Comparison of ENCODE assay signal across 19 mouse cellular contexts in the genomic region with DNA sequence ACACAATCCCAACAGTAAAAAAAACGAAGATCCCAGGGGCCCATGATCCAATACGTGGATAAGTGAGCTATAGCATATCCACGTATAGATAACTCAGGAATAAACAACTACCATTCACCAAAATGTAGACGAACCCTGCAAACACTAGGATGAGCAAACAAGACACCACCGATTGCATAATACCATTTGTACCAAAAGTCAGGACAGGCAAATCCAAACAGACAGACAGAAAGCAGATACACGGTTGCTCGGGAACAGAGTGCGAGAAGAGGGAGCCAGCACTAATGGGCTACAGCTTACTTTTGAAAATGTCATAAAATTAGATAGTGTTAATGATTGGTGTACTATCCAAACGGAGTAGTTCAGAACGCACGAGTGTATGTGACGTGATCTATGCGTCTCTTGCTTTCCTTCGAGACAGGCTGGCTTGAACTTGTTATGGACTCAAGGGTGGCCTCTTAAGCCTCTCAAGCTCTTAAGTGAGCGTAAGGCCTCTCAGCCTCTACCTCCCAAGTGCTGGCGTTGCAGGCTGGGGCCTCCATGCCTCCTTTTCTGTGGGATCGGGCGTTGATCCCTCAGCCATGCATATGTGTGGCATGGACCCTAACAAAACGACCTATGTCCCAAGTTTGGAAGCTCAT. TPM values are rescaled to one million over a fixed set of nuclear protein-coding genes. Genes with fewer than 3 reads are reported as not detected.
A peak's percentile ranks its signal among the peaks of the same experiment; 100 is the strongest.
DNase-seq lines count a peak whose midpoint lies in the region; ATAC-seq and TF ChIP-seq lines count a peak whose summit lies in the region.
"Had no signal": no experiment of that assay in that cellular context is flagged by ENCODE, and none has a peak within 500 bp of the region (broad histone marks: within the 10 kb centered on the region; RNA-seq: fewer than 3 reads in every experiment).

No protein-coding gene starts in this region.

- H3K4me2 ChIP-seq in liver, embryonic 11.5 days = no peak overlapping the region
- H3K4me2 ChIP-seq in lung, embryonic 16.5 days (ENCODE audit: low read depth, low read length) = no peak overlapping the region
- H3K4me2 ChIP-seq: embryonic facial prominence, embryonic 15.5 days; heart, embryonic 11.5 days; hindbrain, embryonic 14.5 days had no signal

- H3K27ac ChIP-seq in liver, adult 2 months (replicated peaks; ENCODE audit: insufficient read depth, low read depth, low read length) = no peak overlapping the region
- H3K27ac ChIP-seq in liver, embryonic 11.5 days (ENCODE audit: low read depth, low read length) = no peak overlapping the region
- H3K27ac ChIP-seq in lung, embryonic 16.5 days (ENCODE audit: low read length) = no peak overlapping the region
- H3K27ac ChIP-seq: embryonic facial prominence, embryonic 15.5 days; forebrain, embryonic 10.5 days; gastrocnemius, adult 2 months; hindbrain, embryonic 10.5 days; hindbrain, embryonic 14.5 days had no signal

- H3K9me3 ChIP-seq in liver, embryonic 11.5 days (ENCODE audit: control insufficient read depth, low read length) = no peaks in the 10 kb centered on the region
- H3K9me3 ChIP-seq in lung, embryonic 16.5 days (ENCODE audit: control insufficient read depth, low read length) = no peaks in the 10 kb centered on the region
- H3K9me3 ChIP-seq: embryonic facial prominence, embryonic 15.5 days; forebrain, embryonic 10.5 days; hindbrain, embryonic 10.5 days had no signal

- DNase-seq in liver, adult 2 months (ENCODE audit: extremely low read depth, low read depth, low spot score) = peak; percentile 85
- DNase-seq in liver, embryonic 11.5 days (ENCODE audit: low spot score) = no peak
- DNase-seq in lung, postnatal 4 days = no peak
- DNase-seq in lung, postnatal 36 days = peak; percentile 26
- DNase-seq: adrenal gland, adult 8-10 months; adrenal gland, postnatal 36 days; cerebellum, adult 2 months; cerebellum, postnatal 10 days; gastrocnemius, adult 2 months; gastrocnemius, postnatal 25 days had no signal

- no peaks in the 10 kb centered on the region for H3K79me2 ChIP-seq in liver, adult 2 months (ENCODE audit: control insufficient read depth, insufficient read depth, low read length)
- no peaks in the 10 kb centered on the region for H3K79me2 ChIP-seq in C2C12 (ENCODE audit: control insufficient read depth, insufficient read depth)

- 0 out of 2 replicates have a peak, but pooled peaks cover 3% of the 10 kb centered on the region for H3K4me1 ChIP-seq in liver, adult 2 months (ENCODE audit: control insufficient read depth, insufficient read depth, low read length)
- H3K4me1 ChIP-seq in liver, embryonic 11.5 days (replicated peaks; ENCODE audit: control insufficient read depth, insufficient read depth, low read length) = no peaks in the 10 kb centered on the region
- H3K4me1 ChIP-seq in lung, embryonic 16.5 days (replicated peaks; ENCODE audit: control insufficient read depth, insufficient read depth, low read length) = peaks cover 5% of the 10 kb centered on the region

- WGBS in liver, adult 2 months = 38% methylated on average over 19 of the region's 19 CpGs
- WGBS in liver, embryonic 11.5 days = 70% methylated on average over 19 of the region's 19 CpGs
- 46% methylated on average over 19 of the region's 19 CpGs for WGBS in lung, embryonic 16.5 days

- no peak overlapping the region for H3K9ac ChIP-seq in liver, adult 2 months (ENCODE audit: low read depth, low read length)
- H3K9ac ChIP-seq in liver, embryonic 11.5 days (ENCODE audit: low read depth, low read length) = no peak overlapping the region
- H3K9ac ChIP-seq in lung, embryonic 16.5 days (ENCODE audit: low read length) = no peak overlapping the region
- H3K9ac ChIP-seq: embryonic facial prominence, embryonic 15.5 days; hindbrain, embryonic 14.5 days had no signal

- no peak for TF ChIP-seq POLR2A in liver, adult 2 months (IDR thresholded peaks at IDR 0.05; ENCODE audit: extremely low read depth, insufficient read depth, low read length)

- H3K79me3 ChIP-seq in C2C12 (ENCODE audit: low read depth) = no peaks in the 10 kb centered on the region

- H3K27me3 ChIP-seq in liver, adult 2 months (ENCODE audit: control insufficient read depth, insufficient read depth, low read length) = no peaks in the 10 kb centered on the region
- no peaks in the 10 kb centered on the region for H3K27me3 ChIP-seq in liver, embryonic 11.5 days (replicated peaks; ENCODE audit: control insufficient read depth, insufficient read depth, low read length)
- H3K27me3 ChIP-seq in lung, embryonic 16.5 days (ENCODE audit: control insufficient read depth, insufficient read depth, low read depth, low read length) = no peaks in the 10 kb centered on the region
- H3K27me3 ChIP-seq in C2C12 (ENCODE audit: control insufficient read depth, insufficient read depth, insufficient read length) = peaks cover 19% of the 10 kb centered on the region
- H3K27me3 ChIP-seq: embryonic facial prominence, embryonic 15.5 days had no signal

- H3K36me3 ChIP-seq in liver, adult 2 months (ENCODE audit: control insufficient read depth, insufficient read depth, low read length) = no peaks in the 10 kb centered on the region
- no peaks in the 10 kb centered on the region for H3K36me3 ChIP-seq in liver, embryonic 11.5 days (ENCODE audit: control insufficient read depth, insufficient read depth, low read length)
- no peaks in the 10 kb centered on the region for H3K36me3 ChIP-seq in lung, embryonic 16.5 days (ENCODE audit: control insufficient read depth, insufficient read depth, low read length)
- H3K36me3 ChIP-seq in C2C12 (ENCODE audit: control insufficient read depth, insufficient read depth) = no peaks in the 10 kb centered on the region
- H3K36me3 ChIP-seq: embryonic facial prominence, embryonic 15.5 days; forebrain, embryonic 10.5 days; hindbrain, embryonic 10.5 days had no signal

- H3K4me3 ChIP-seq in liver, adult 2 months (ENCODE audit: insufficient read depth, low read depth, low read length) = no peak overlapping the region
- H3K4me3 ChIP-seq in liver, embryonic 11.5 days (ENCODE audit: low read depth, low read length) = no peak overlapping the region
- no peak overlapping the region for H3K4me3 ChIP-seq in lung, embryonic 16.5 days (ENCODE audit: low read length)
- no peak overlapping the region for H3K4me3 ChIP-seq in C2C12 (ENCODE audit: insufficient read depth, poor library complexity, severe bottlenecking)
- H3K4me3 ChIP-seq: embryonic facial prominence, embryonic 15.5 days; erythroblast, embryonic 14.5 days; forebrain, embryonic 10.5 days; gastrocnemius, adult 2 months; hindbrain, embryonic 10.5 days had no signal

- H3ac ChIP-seq in C2C12 (ENCODE audit: control insufficient read depth, insufficient read length, low read depth) = no peak overlapping the region

- no peak for ATAC-seq in liver, embryonic 11.5 days (replicated peaks; ENCODE audit: low FRiP score)
- ATAC-seq in lung, embryonic 16.5 days (ENCODE audit: low read depth) = peak; percentile 41; the same call in 1 of the 2 replicates
- ATAC-seq: forebrain, embryonic 14.5 days had no signal

- TF ChIP-seq CTCF in liver, adult 2 months (IDR thresholded peaks at IDR 0.05; ENCODE audit: low read depth, low read length) = no peak
- TF ChIP-seq CTCF in C2C12 (IDR thresholded peaks at IDR 0.05; ENCODE audit: control insufficient read depth, insufficient read depth, insufficient read length) = no peak

TF ChIP-seq in C2C12, 6 proteins besides CTCF, POLR2A, EP300 and RAD21:
- peak; percentile 38 for TF ChIP-seq CEBPB (IDR thresholded peaks at IDR 0.05; ENCODE audit: low read depth)
- no peak for TF ChIP-seq MYOD1 (IDR thresholded peaks at IDR 0.05; ENCODE audit: control insufficient read depth, insufficient read length, low read depth)

RNA-seq across cellular contexts. Expression of a gene that starts 20.2 kb away (rescaled TPM):
- 2.2 and 3.7 TPM in 2 replicates for total RNA-seq in liver, adult 2 months (2014; rRNA removed)
- 0.65 and 0.75 TPM in 2 replicates for polyA plus RNA-seq in liver, adult 2 months (2012; rRNA removed)
- 37.4 and 45.6 TPM in 2 replicates for polyA plus RNA-seq in liver, embryonic 11.5 days (2014; fragmentation: Nextera tagmentation; extraction: Ambion mirVana)
- polyA plus RNA-seq in lung, embryonic 16.5 days (2015; fragmentation: Nextera tagmentation; extraction: Ambion mirVana) = 66.2 and 70.3 TPM in 2 replicates
- polyA plus RNA-seq in C2C12 (2012; fragmentation: generic; extraction: Trizol) = 2.7 TPM

Comparison
In these comparisons a context has a peak if more than half of its experiments do, and no peak if none do; other contexts are left out.
1. DNase-seq: peak in liver, adult 2 months (single experiment) and lung, postnatal 36 days (single experiment); none in liver, embryonic 11.5 days (single experiment) and lung, postnatal 4 days (0 of 2).
2. RNA of a gene that starts 20.2 kb away (polyA plus RNA-seq): 66.2 to 70.3 TPM in lung, embryonic 16.5 days and 37.4 to 45.6 TPM in liver, embryonic 11.5 days; 2.7 TPM in C2C12 (single experiment) and 0.65 to 0.75 TPM in liver, adult 2 months; every median in the first group is over 10 times any median in the second.